Mouse (Mus musculus) CH12.LX (cell line): ENCODE results near the gene Maf. TPM values are rescaled to one million over a fixed set of nuclear protein-coding genes. Genes with fewer than 3 reads are reported as not detected.

ENCODE experiments used
- DNase-seq: peaks from one replicate; pipeline ENCODE4 v3.0.0-alpha.2; 2013; ENCODE audit errors: extremely low read depth
- H3K27ac ChIP-seq: 2 replicates; pipeline ENCODE4 v1.5.1; 2012; ENCODE audit warnings: low read depth, mild to moderate bottlenecking, control low read depth, moderate library complexity; ENCODE audit not compliant: insufficient read depth
- H3K27me3 ChIP-seq: replicated peaks from 2 replicates; pipeline ENCODE3; 2012; ENCODE audit warnings: inconsistent platforms
- H3K36me3 ChIP-seq, 2 experiments: replicated peaks in 1 of 2; 2 replicates each; pipeline versions ENCODE3 to v1.6.1; 2012; ENCODE audit warnings: inconsistent platforms in 1 of 2, low read length in 1 of 2, mild to moderate bottlenecking in 1 of 2, mixed read lengths in 1 of 2, moderate library complexity in 1 of 2; ENCODE audit not compliant: control insufficient read depth in 1 of 2, insufficient read depth in 1 of 2
- H3K4me1 ChIP-seq, 2 experiments: 2 replicates each; pipeline ENCODE4 v1.6.1; 2012; ENCODE audit warnings: inconsistent platforms in 1 of 2, moderate library complexity in 1 of 2; ENCODE audit not compliant: insufficient read depth in 2 of 2, control insufficient read depth in 1 of 2
- H3K4me2 ChIP-seq: 2 replicates; pipeline ENCODE4 v1.6.1; 2012; ENCODE audit warnings: low read depth, mild to moderate bottlenecking, control low read depth; ENCODE audit not compliant: poor library complexity, insufficient read depth, severe bottlenecking
- H3K4me3 ChIP-seq, 3 experiments: fragments of 150-350 bp in 1 of 3; sonication (generic) in 1 of 3; replicated peaks in 1 of 3; 2 replicates each; pipeline versions ENCODE3 to v1.5.1; 2011 to 2012; ENCODE audit warnings: low read depth in 2 of 3, low read length in 2 of 3, mild to moderate bottlenecking in 2 of 3, moderate library complexity in 2 of 3, control low read depth in 1 of 3, improper control_type of control experiment in 1 of 3, inconsistent platforms in 1 of 3, mixed read lengths in 1 of 3; ENCODE audit not compliant: poor library complexity in 1 of 3
- H3K79me2 ChIP-seq: replicated peaks from 2 replicates; pipeline ENCODE4 v1.6.1; 2012; ENCODE audit warnings: mild to moderate bottlenecking, moderate library complexity; ENCODE audit not compliant: control insufficient read depth, poor library complexity, insufficient read depth, severe bottlenecking; ENCODE audit errors: extremely low read depth
- H3K9ac ChIP-seq: 2 replicates; pipeline ENCODE4 v1.6.1; 2012; ENCODE audit warnings: low read depth, mild to moderate bottlenecking, control low read depth, moderate library complexity; ENCODE audit not compliant: insufficient read depth
- H3K9me3 ChIP-seq: replicated peaks from 2 replicates; pipeline ENCODE3; 2012; ENCODE audit warnings: low read length, inconsistent platforms, mixed read lengths
- BHLHE40 ChIP-seq: IDR thresholded peaks from 2 replicates; pipeline ENCODE4 v1.6.1; 2011; ENCODE audit warnings: mild to moderate bottlenecking, low read depth, low read length, improper control_type of control experiment
- CHD2 ChIP-seq: IDR thresholded peaks from 2 replicates; pipeline ENCODE4 v1.6.1; 2011; ENCODE audit warnings: low read length, improper control_type of control experiment
- E2F4 ChIP-seq: IDR thresholded peaks from 2 replicates; pipeline ENCODE4 v1.6.1; 2011; ENCODE audit warnings: low read depth, low read length, improper control_type of control experiment; ENCODE audit not compliant: insufficient replicate concordance
- ELF1 ChIP-seq: IDR thresholded peaks from 2 replicates; pipeline ENCODE4 v1.6.1; 2014; ENCODE audit warnings: low read depth, mild to moderate bottlenecking, inconsistent platforms, low read length, improper control_type of control experiment
- EP300 ChIP-seq: IDR thresholded peaks from 2 replicates; pipeline ENCODE4 v1.6.1; 2011; ENCODE audit warnings: low read length, improper control_type of control experiment
- ETS1 ChIP-seq: conservative IDR thresholded peaks from 2 replicates; pipeline ENCODE4 v1.6.1; 2012; ENCODE audit warnings: low read depth, mild to moderate bottlenecking, inconsistent platforms, low read length, improper control_type of control experiment, moderate library complexity
- GABPA ChIP-seq: IDR thresholded peaks from 2 replicates; pipeline ENCODE4 v1.6.1; 2012; ENCODE audit warnings: low read depth, low read length, improper control_type of control experiment, inconsistent platforms; ENCODE audit not compliant: insufficient replicate concordance
- IRF4 ChIP-seq: IDR thresholded peaks from 2 replicates; pipeline ENCODE4 v1.6.1; 2014; ENCODE audit warnings: low read depth, mild to moderate bottlenecking, inconsistent platforms, low read length, improper control_type of control experiment
- MAFK ChIP-seq: IDR thresholded peaks from 2 replicates; pipeline ENCODE4 v1.6.1; 2011; ENCODE audit warnings: low read length, improper control_type of control experiment; ENCODE audit not compliant: insufficient replicate concordance
- MAX ChIP-seq: IDR thresholded peaks from 2 replicates; pipeline ENCODE4 v1.6.1; 2011; ENCODE audit warnings: low read length, improper control_type of control experiment
- MAZ ChIP-seq: IDR thresholded peaks from 2 replicates; pipeline ENCODE4 v1.6.1; 2012; ENCODE audit warnings: low read depth, mild to moderate bottlenecking, inconsistent platforms, low read length, improper control_type of control experiment, moderate library complexity
- MEF2A ChIP-seq: IDR thresholded peaks from 2 replicates; pipeline ENCODE4 v1.6.1; 2014; ENCODE audit warnings: low read depth, mild to moderate bottlenecking, inconsistent platforms, low read length, improper control_type of control experiment, borderline replicate concordance
- MYC ChIP-seq: IDR thresholded peaks from 2 replicates; pipeline ENCODE4 v1.6.1; 2011; ENCODE audit warnings: low read depth, mild to moderate bottlenecking, improper control_type of control experiment, low read length
- NELFE ChIP-seq: IDR thresholded peaks from 2 replicates; pipeline ENCODE4 v1.6.1; 2011; ENCODE audit warnings: low read depth, low read length, improper control_type of control experiment
- PAX5 ChIP-seq: IDR thresholded peaks from 2 replicates; pipeline ENCODE4 v1.6.1; 2012; ENCODE audit warnings: low read length, inconsistent platforms, mixed read lengths
- POLR2A ChIP-seq: IDR thresholded peaks from 2 replicates; pipeline ENCODE4 v1.6.1; 2011; ENCODE audit warnings: low read depth, mild to moderate bottlenecking, improper control_type of control experiment, low read length
- POLR2AphosphoS2 ChIP-seq: IDR thresholded peaks from 2 replicates; pipeline ENCODE4 v1.6.1; 2011; ENCODE audit warnings: low read depth, low read length, improper control_type of control experiment
- RAD21 ChIP-seq: IDR thresholded peaks from 2 replicates; pipeline ENCODE4 v1.6.1; 2011; ENCODE audit warnings: low read depth, mild to moderate bottlenecking, low read length, improper control_type of control experiment, moderate library complexity
- RCOR1 ChIP-seq: conservative IDR thresholded peaks from 2 replicates; pipeline ENCODE4 v1.6.1; 2012; ENCODE audit warnings: low read depth, mild to moderate bottlenecking, inconsistent platforms, low read length, improper control_type of control experiment
- SIN3A ChIP-seq: IDR thresholded peaks from 2 replicates; pipeline ENCODE4 v1.6.1; 2012; ENCODE audit warnings: low read length, improper control_type of control experiment, inconsistent platforms
- TCF12 ChIP-seq: IDR thresholded peaks from 2 replicates; pipeline ENCODE4 v1.6.1; 2014; ENCODE audit warnings: low read depth, mild to moderate bottlenecking, inconsistent platforms, low read length, improper control_type of control experiment
- dilution Hi-C: fragments of 300-500 bp; cut with MboI; formaldehyde crosslinking; loops from 2 replicates; pipeline ENCODE4 v1.14.3; 2020; ENCODE audit warnings: low sequenced_read_pairs; ENCODE audit not compliant: extremely low pct_unique_long_range_greater_than_20kb, extremely low pct_ligation_motif_present
- in situ Hi-C: fragments of 300-500 bp; cut with MboI; formaldehyde crosslinking; loops from 3 replicates; pipeline ENCODE4 v1.14.3; 2019; ENCODE audit warnings: low sequenced_read_pairs, low pct_ligation_motif_present, low pct_unique_long_range_greater_than_20kb, mixed read lengths
- polyA plus RNA-seq: library from polyadenylated mRNA; unstranded; fragments of >175 nt; gene quantifications from 2 replicates; pipeline ENCODE4 v1.2.1, GENCODE M21; 2012; ENCODE audit warnings: low read depth; ENCODE audit not compliant: insufficient read length
- total RNA-seq, 2 experiments: library from RNA; depleted of rRNA; stranded (reverse); fragments of 300-350 nt in 1 of 2; fragments of >200 nt in 1 of 2; gene quantifications; 2 replicates each; pipeline ENCODE4 v1.2.3; 2012 to 2014

Maf gene
- total and polyA plus RNA-seq, 3 experiments, result not detected

GRCm38 (mm10) chr8:115726807-115727206 is 19.2 kb upstream of the Maf start:
- Histone ChIP-seq H3K27ac (no peak overlapping the region), H3K36me3 (no peaks in the 10 kb centered on the region), H3K27me3 (peaks cover 12% of the 10 kb centered on the region), H3K9me3 (no peaks in the 10 kb centered on the region), H3K4me3 (no peak overlapping the region), H3K4me2 (no peak overlapping the region), H3K9ac (no peak overlapping the region), H3K4me1 (no peaks in the 10 kb centered on the region), H3K79me2 (no peaks in the 10 kb centered on the region)
- in situ Hi-C loops, result no loop called here
- no peak for TF ChIP-seq PAX5
- no peak for TF ChIP-seq SIN3A
- no peak for TF ChIP-seq RCOR1
- TF ChIP-seq MAFK, result no peak
- no peak for TF ChIP-seq MAZ
- no peak for DNase-seq
- dilution Hi-C loops, result no loop called here

- in situ Hi-C loops (no loop called here), dilution Hi-C loops (no loop called here)
- Histone ChIP-seq H3K4me1 (no peaks in the 10 kb centered on the region), H3K27ac (no peak overlapping the region), H3K27me3 (peaks cover 12% of the 10 kb centered on the region), H3K36me3 (no peaks in the 10 kb centered on the region), H3K79me2 (no peaks in the 10 kb centered on the region), H3K9me3 (no peaks in the 10 kb centered on the region), H3K4me2 (no peak overlapping the region), H3K4me3 (no peak overlapping the region), H3K9ac (no peak overlapping the region)
- DNase-seq, result no peak
- TF ChIP-seq ELF1 (no peak), MAX (no peak), RCOR1 (no peak), E2F4 (no peak), TCF12 (no peak), EP300 (no peak), MYC (no peak), GABPA (no peak), POLR2A (no peak)
Observed at GRCm38 (mm10) chr8:115726231-115726630, 18.6 kb upstream of the Maf start.

DNA sequence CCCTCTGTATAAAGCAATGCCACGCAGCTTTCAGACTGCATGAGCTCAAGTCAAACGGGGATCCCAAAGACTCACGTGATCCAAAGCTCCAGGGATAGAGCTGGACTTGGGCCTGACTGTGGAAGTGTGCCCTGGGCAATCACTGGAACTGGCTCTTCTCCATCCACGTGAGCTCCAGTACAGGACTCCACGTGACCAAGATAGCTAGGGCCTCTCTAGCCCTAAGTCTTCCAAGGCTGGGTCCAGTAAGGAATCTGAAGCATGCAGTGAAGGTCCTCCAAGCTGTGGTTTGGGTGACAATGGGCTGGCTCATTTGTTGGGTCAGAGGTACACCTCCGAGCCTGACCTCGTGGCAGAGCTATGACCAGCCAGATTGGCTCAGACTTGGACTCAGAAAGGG is 11.5 kb upstream of the Maf start:
- TF ChIP-seq MAZ (no peak), RAD21 (no peak), NELFE (no peak), ETS1 (no peak), BHLHE40 (no peak), POLR2AphosphoS2 (no peak), CHD2 (no peak), SIN3A (no peak), GABPA (no peak), E2F4 (no peak), IRF4 (no peak), MEF2A (no peak)
- Histone ChIP-seq H3K9ac (no peak overlapping the region), H3K9me3 (no peaks in the 10 kb centered on the region), H3K79me2 (no peaks in the 10 kb centered on the region), H3K4me1 (no peaks in the 10 kb centered on the region), H3K27ac (no peak overlapping the region), H3K4me3 (no peak overlapping the region), H3K36me3 (no peaks in the 10 kb centered on the region), H3K4me2 (no peak overlapping the region), H3K27me3 (peaks cover 27% of the 10 kb centered on the region)
- dilution Hi-C loops (no loop called here), in situ Hi-C loops (loop anchor here (25.0 kb wide), 1 partner anchor 632 kb away; no protein-coding TSS in a partner anchor)
- no peak for DNase-seq
